Mouse (Mus musculus) spleen, adult 2 months (tissue): ENCODE results near the gene Dglucy. TPM values are rescaled to one million over a fixed set of nuclear protein-coding genes. Genes with fewer than 3 reads are reported as not detected.

Experiments
- DNase-seq, 2 experiments: peaks; one replicate each; pipeline versions ENCODE4 v3.0.0 to v3.0.0-alpha.2; 2012 to 2021; ENCODE audit warnings: low spot score in 2 of 2, low read depth in 1 of 2
- H3K27ac ChIP-seq: fragments of 200-500 bp; 2 replicates; pipeline ENCODE4 v1.5.1; 2012; ENCODE audit warnings: low read length, inconsistent platforms; ENCODE audit not compliant: insufficient read depth
- H3K27me3 ChIP-seq: fragments of 200-500 bp; 2 replicates; pipeline ENCODE4 v1.6.1; 2012; ENCODE audit warnings: mild to moderate bottlenecking, moderate library complexity, low read length, inconsistent platforms; ENCODE audit not compliant: control insufficient read depth, insufficient read depth
- H3K36me3 ChIP-seq: fragments of 200-500 bp; 2 replicates; pipeline ENCODE4 v1.6.1; 2012; ENCODE audit warnings: mild to moderate bottlenecking, low read length, inconsistent platforms; ENCODE audit not compliant: control insufficient read depth, insufficient read depth
- H3K4me1 ChIP-seq: fragments of 200-500 bp; 2 replicates; pipeline ENCODE4 v1.6.1; 2011; ENCODE audit warnings: inconsistent platforms; ENCODE audit not compliant: control insufficient read depth, insufficient read depth, insufficient read length
- H3K4me3 ChIP-seq: fragments of 200-500 bp; 2 replicates; pipeline ENCODE4 v1.5.1; 2011; ENCODE audit warnings: mild to moderate bottlenecking, inconsistent platforms; ENCODE audit not compliant: insufficient read depth, insufficient read length; ENCODE audit errors: extremely low read depth
- CTCF ChIP-seq: fragments of 200-500 bp; IDR thresholded peaks from 2 replicates; pipeline ENCODE4 v1.5.1; 2011; ENCODE audit warnings: mild to moderate bottlenecking, inconsistent platforms; ENCODE audit not compliant: insufficient read depth, insufficient read length, insufficient replicate concordance; ENCODE audit errors: extremely low read depth
- POLR2A ChIP-seq: fragments of 200-500 bp; IDR thresholded peaks from 2 replicates; pipeline ENCODE4 v1.6.1; 2011; ENCODE audit warnings: low read depth, low read length, inconsistent platforms
- WGBS: fragments of 180-500 bp; shearing (Covaris S2); methylation state at CpG from one replicate; pipeline ENCODE4 v1.1.7; 2018; 5-methylcytosine and 5-hydroxymethylcytosine counted together
- polyA plus RNA-seq: library from polyadenylated mRNA; depleted of rRNA; stranded (reverse); fragments of >200 nt; gene quantifications from 2 replicates; pipeline ENCODE4 v1.2.3, GENCODE M21; 2012

The Dglucy gene
- polyA plus RNA-seq, 1 experiment, result 5.2 TPM

- Histone ChIP-seq H3K36me3 (no peaks in the 10 kb centered on the region), H3K27me3 (no peaks in the 10 kb centered on the region), H3K4me3 (no peak overlapping the region), H3K4me1 (no peaks in the 10 kb centered on the region), H3K27ac (no peak overlapping the region)
- TF ChIP-seq CTCF (no peak), POLR2A (no peak)
- DNase-seq, result no peak
- 92% methylated on average over 2 of the region's 2 CpGs for WGBS
These were observed 35.0 kb downstream of the Dglucy start for GRCm38 (mm10) chr12:100813901-100814300.

GRCm38 (mm10) chr12:100814671-100815070 is 35.8 kb downstream of the Dglucy start:
- H3K27ac ChIP-seq, result no peak overlapping the region
- no peaks in the 10 kb centered on the region for H3K4me1 ChIP-seq
- H3K4me3 ChIP-seq, result no peak overlapping the region
- TF ChIP-seq POLR2A, result no peak
- TF ChIP-seq CTCF, result no peak
- 89% methylated on average over 3 of the region's 3 CpGs for WGBS
- DNase-seq, result no peak
- no peaks in the 10 kb centered on the region for H3K36me3 ChIP-seq
- no peaks in the 10 kb centered on the region for H3K27me3 ChIP-seq

- no peaks in the 10 kb centered on the region for H3K36me3 ChIP-seq
- H3K27me3 ChIP-seq, result no peaks in the 10 kb centered on the region
- no peak overlapping the region for H3K27ac ChIP-seq
- H3K4me3 ChIP-seq, result no peak overlapping the region
- H3K4me1 ChIP-seq, result no peaks in the 10 kb centered on the region; the same call in 1 of the 2 replicates
- no peak for DNase-seq
- WGBS, result 90% methylated on average over 5 of the region's 5 CpGs
- TF ChIP-seq CTCF, result no peak
- TF ChIP-seq POLR2A, result no peak
These were observed 38.0 kb downstream of the Dglucy start for GRCm38 (mm10) chr12:100816906-100817305.

GRCm38 (mm10) chr12:100819965-100820364 is 41.1 kb downstream of the Dglucy start:
- no peaks in the 10 kb centered on the region for H3K27me3 ChIP-seq
- H3K4me3 ChIP-seq, result no peak overlapping the region
- H3K36me3 ChIP-seq, result no peaks in the 10 kb centered on the region
- TF ChIP-seq CTCF, result no peak
- H3K27ac ChIP-seq, result no peak overlapping the region
- no peak for DNase-seq
- H3K4me1 ChIP-seq, result no peaks in the 10 kb centered on the region; the same call in 1 of the 2 replicates

- no peak for DNase-seq
- TF ChIP-seq CTCF (no peak), POLR2A (no peak)
- Histone ChIP-seq H3K27me3 (no peaks in the 10 kb centered on the region), H3K4me3 (no peak overlapping the region), H3K4me1 (no peaks in the 10 kb centered on the region), H3K36me3 (peaks cover 3% of the 10 kb centered on the region), H3K27ac (no peak overlapping the region)
- 94% methylated on average over 2 of the region's 2 CpGs for WGBS
These were observed 52.2 kb downstream of the Dglucy start for GRCm38 (mm10) chr12:100831021-100831420.

- Histone ChIP-seq H3K4me3 (no peak overlapping the region), H3K4me1 (no peaks in the 10 kb centered on the region), H3K27ac (no peak overlapping the region), H3K36me3 (peaks cover 3% of the 10 kb centered on the region), H3K27me3 (no peaks in the 10 kb centered on the region)
- 92% methylated on average over 8 of the region's 8 CpGs for WGBS
- TF ChIP-seq POLR2A (no peak), CTCF (no peak)
- no peak for DNase-seq
These were observed 52.9 kb downstream of the Dglucy start for GRCm38 (mm10) chr12:100831629-100832325.

GRCm38 (mm10) chr12:100837208-100837607 is 58.4 kb downstream of the Dglucy start:
- WGBS, result 5% methylated on average over 3 of the region's 3 CpGs
- TF ChIP-seq POLR2A (peak; percentile 61), CTCF (no peak)
- H3K36me3 ChIP-seq, result no peaks in the 10 kb centered on the region
- peak; percentile 25 to 61 for DNase-seq
- peak overlapping the region; percentile 55 for H3K4me3 ChIP-seq
- peak overlapping the region; percentile 66 for H3K27ac ChIP-seq
- peaks cover 20% of the 10 kb centered on the region; the same call in 1 of the 2 replicates for H3K4me1 ChIP-seq
- no peaks in the 10 kb centered on the region for H3K27me3 ChIP-seq
